Mouse (Mus musculus): ENCODE data around the gene Atp1b2. TPM values are rescaled to one million over a fixed set of nuclear protein-coding genes. Genes with fewer than 3 reads are reported as not detected.
A peak's percentile ranks its signal among the peaks of the same experiment; 100 is the strongest.

Gene Atp1b2
- polyA plus RNA-seq, 1 experiment from 2014 or later = 9.5 TPM

DNA sequence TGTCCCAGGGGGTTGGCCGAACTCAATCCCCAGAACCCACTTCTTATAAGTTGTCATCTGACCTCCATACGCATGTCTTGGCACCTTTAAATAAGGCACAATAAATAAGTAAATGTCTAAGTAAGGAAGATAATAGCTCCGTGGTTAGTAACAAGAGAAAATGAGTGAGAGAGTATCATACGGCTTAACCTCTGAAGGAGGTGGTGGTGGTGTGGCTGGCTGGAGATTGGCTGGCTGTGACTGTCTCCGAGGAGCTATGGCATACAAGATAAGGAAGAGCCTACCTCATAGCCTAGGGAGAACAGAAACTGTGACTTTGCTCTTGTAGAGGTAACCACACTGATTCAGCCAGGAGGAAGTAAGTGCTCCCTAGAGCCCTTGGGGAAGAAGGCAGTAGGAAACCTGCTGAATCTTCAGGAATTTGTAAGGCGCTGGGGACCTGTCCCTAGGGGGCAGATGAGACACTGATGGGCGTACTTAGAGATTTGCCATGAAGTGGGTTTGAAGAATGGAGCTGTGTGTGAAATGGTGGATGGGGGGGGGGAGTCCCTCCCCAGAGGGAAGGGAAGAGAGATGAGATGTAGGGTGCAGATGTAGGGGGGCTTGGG lies 19.9 kb downstream of the Atp1b2 start:
- 73% methylated on average over 7 of the region's 7 CpGs for WGBS
- H3K27ac ChIP-seq (ENCODE audit: low read length) = no peak overlapping the region

DNA sequence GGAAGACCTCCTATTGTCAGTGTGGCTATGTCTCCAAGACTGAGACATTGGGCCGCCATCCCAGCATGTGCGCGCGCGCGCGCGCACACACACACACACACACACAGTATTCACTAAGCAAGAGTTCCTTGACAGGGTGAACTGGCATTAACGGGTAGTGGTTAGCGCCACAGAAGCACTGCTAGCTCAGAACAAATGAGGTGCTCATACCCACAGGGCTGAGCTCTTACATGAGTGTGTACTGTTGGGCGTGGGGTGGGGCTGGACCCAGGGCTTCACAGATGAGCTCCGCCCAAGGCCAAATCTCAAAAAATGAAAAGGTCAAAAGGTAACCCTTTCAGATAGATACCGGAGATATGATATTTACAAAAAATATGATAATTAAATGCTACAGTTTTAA lies 20.8 kb downstream of the Atp1b2 start:
- Histone ChIP-seq H3K9me3 (replicated peaks; ENCODE audit: control insufficient read depth, low read length) (no peaks in the 10 kb centered on the region), H3K27ac (ENCODE audit: low read length) (no peak overlapping the region), H3K27me3 (ENCODE audit: control insufficient read depth, insufficient read depth, low read length) (no peaks in the 10 kb centered on the region), H3K4me2 (ENCODE audit: low read depth, low read length) (no peak overlapping the region), H3K36me3 (ENCODE audit: control insufficient read depth, insufficient read depth, low read length) (peaks cover 9% of the 10 kb centered on the region; the same call in 1 of the 2 replicates), H3K4me3 (replicated peaks; ENCODE audit: low read length) (no peak overlapping the region), H3K4me1 (ENCODE audit: control insufficient read depth, insufficient read depth, low read length) (peaks cover 9% of the 10 kb centered on the region), H3K9ac (ENCODE audit: low read length) (no peak overlapping the region)
- 91% methylated on average over 13 of the region's 13 CpGs for WGBS
- no peak for ATAC-seq (ENCODE audit: insufficient read depth, low FRiP score)

More for the DNA sequence above, 19.9 kb downstream of the Atp1b2 start:
- H3K4me2 ChIP-seq (ENCODE audit: low read depth, low read length) = no peak overlapping the region
- ATAC-seq (ENCODE audit: insufficient read depth, low FRiP score) = no peak
- H3K27me3 ChIP-seq (ENCODE audit: control insufficient read depth, insufficient read depth, low read length) = no peaks in the 10 kb centered on the region
- H3K9me3 ChIP-seq (replicated peaks; ENCODE audit: control insufficient read depth, low read length) = no peaks in the 10 kb centered on the region
- peaks cover 9% of the 10 kb centered on the region; the same call in 1 of the 2 replicates for H3K36me3 ChIP-seq (ENCODE audit: control insufficient read depth, insufficient read depth, low read length)
- H3K4me1 ChIP-seq (ENCODE audit: control insufficient read depth, insufficient read depth, low read length) = peaks cover 9% of the 10 kb centered on the region
- H3K9ac ChIP-seq (ENCODE audit: low read length) = no peak overlapping the region
- H3K4me3 ChIP-seq (replicated peaks; ENCODE audit: low read length) = no peak overlapping the region

DNA sequence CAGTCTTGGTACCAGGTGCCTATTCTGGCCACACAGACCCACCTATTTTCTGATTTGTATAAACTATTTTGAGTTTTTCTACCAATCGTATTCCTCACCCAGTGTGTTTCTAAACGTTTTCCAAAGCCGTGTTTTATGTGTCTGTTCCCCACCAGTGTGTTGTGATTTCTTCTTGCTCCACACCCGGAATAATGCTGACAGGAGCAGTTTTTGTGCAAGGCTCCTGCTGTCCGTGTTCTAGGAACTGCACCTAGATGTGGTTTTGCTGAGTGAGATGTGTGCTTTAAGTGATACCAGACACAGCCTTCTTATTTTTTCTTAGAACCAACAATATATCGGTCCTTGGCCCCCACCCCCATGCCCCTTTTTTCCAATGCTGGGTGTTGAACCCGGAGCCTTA lies 21.7 kb downstream of the Atp1b2 start:
- no peaks in the 10 kb centered on the region for H3K27me3 ChIP-seq (ENCODE audit: control insufficient read depth, insufficient read depth, low read length)
- 82% methylated on average over 7 of the region's 7 CpGs for WGBS

DNA sequence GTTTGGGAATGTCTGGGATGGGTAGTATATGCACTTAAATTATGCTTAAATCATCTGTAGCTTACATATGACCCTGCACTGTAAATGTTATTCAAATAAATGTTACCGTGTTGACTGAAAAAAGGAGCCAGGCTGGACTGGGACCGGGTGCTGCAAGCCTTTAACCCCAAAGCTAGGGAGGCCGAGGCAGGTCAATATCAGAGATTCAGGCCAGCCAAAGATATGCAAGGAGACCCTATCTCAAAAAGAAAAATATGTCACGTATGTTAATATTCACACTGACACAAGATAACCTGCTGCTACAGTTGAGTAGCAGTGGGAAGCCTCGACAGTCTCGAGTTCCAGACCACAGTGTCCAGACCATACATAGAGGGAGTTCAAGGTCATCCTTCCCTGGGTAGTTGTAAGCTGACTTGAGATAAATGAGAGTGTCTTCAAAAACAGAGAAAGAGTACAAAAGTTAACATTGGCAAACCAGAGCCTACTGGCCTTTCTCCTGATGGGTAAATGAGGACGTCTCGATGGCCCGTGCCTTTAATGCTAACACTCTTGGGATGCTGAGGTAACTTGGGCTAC lies 23.4 kb downstream of the Atp1b2 start:
- Histone ChIP-seq H3K27me3 (ENCODE audit: control insufficient read depth, insufficient read depth, low read length) (no peaks in the 10 kb centered on the region), H3K36me3 (ENCODE audit: control insufficient read depth, insufficient read depth, low read length) (peaks cover 4% of the 10 kb centered on the region; the same call in 1 of the 2 replicates), H3K4me1 (ENCODE audit: control insufficient read depth, insufficient read depth, low read length) (peaks cover 21% of the 10 kb centered on the region), H3K27ac (ENCODE audit: low read length) (no peak overlapping the region), H3K4me2 (ENCODE audit: low read depth, low read length) (peak overlapping the region; percentile 75), H3K9me3 (replicated peaks; ENCODE audit: control insufficient read depth, low read length) (no peaks in the 10 kb centered on the region), H3K9ac (ENCODE audit: low read length) (peak overlapping the region; percentile 40; the same call in 1 of the 2 replicates), H3K4me3 (replicated peaks; ENCODE audit: low read length) (peak overlapping the region; percentile 87; the same call in 1 of the 2 replicates)
- WGBS = 62% methylated on average over 9 of the region's 9 CpGs
- ATAC-seq (ENCODE audit: insufficient read depth, low FRiP score) = no peak

More for the DNA sequence above, 21.7 kb downstream of the Atp1b2 start:
- no peak overlapping the region for H3K27ac ChIP-seq (ENCODE audit: low read length)
- H3K9me3 ChIP-seq (replicated peaks; ENCODE audit: control insufficient read depth, low read length) = no peaks in the 10 kb centered on the region
- ATAC-seq (ENCODE audit: insufficient read depth, low FRiP score) = no peak
- peaks cover 9% of the 10 kb centered on the region for H3K4me1 ChIP-seq (ENCODE audit: control insufficient read depth, insufficient read depth, low read length)
- no peak overlapping the region for H3K9ac ChIP-seq (ENCODE audit: low read length)
- peaks cover 4% of the 10 kb centered on the region; the same call in 1 of the 2 replicates for H3K36me3 ChIP-seq (ENCODE audit: control insufficient read depth, insufficient read depth, low read length)
- H3K4me3 ChIP-seq (replicated peaks; ENCODE audit: low read length) = no peak overlapping the region
- no peak overlapping the region for H3K4me2 ChIP-seq (ENCODE audit: low read depth, low read length)

DNA sequence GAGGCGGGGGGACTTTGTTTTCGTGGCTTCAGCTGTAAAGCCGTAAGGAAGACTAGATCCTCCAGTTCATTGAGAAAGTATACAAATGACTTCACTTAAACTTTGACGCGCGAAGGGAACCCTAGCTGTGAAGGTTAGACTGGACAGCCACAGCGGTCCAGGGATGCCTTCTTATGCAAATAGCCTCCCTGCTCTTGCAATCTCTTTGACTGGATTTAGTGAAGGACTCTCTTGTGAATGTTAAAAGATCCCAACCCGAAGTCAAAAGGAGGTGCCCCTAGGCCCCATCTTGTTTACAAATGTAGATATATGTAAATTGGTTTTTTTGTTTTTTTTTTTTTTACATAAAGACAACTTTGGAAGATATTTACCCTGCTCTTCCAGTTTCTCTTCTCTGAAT lies 23.9 kb downstream of the Atp1b2 start:
- Histone ChIP-seq H3K27me3 (ENCODE audit: control insufficient read depth, insufficient read depth, low read length) (no peaks in the 10 kb centered on the region), H3K36me3 (ENCODE audit: control insufficient read depth, insufficient read depth, low read length) (peaks cover 4% of the 10 kb centered on the region; the same call in 1 of the 2 replicates), H3K4me1 (ENCODE audit: control insufficient read depth, insufficient read depth, low read length) (peaks cover 26% of the 10 kb centered on the region), H3K4me3 (replicated peaks; ENCODE audit: low read length) (peak overlapping the region; percentile 87), H3K4me2 (ENCODE audit: low read depth, low read length) (peak overlapping the region; percentile 75), H3K9ac (ENCODE audit: low read length) (peak overlapping the region; percentile 85), H3K27ac (ENCODE audit: low read length) (peak overlapping the region; percentile 97), H3K9me3 (replicated peaks; ENCODE audit: control insufficient read depth, low read length) (no peaks in the 10 kb centered on the region)
- 1% methylated on average over 8 of the region's 8 CpGs for WGBS
- no peak for ATAC-seq (ENCODE audit: insufficient read depth, low FRiP score)

DNA sequence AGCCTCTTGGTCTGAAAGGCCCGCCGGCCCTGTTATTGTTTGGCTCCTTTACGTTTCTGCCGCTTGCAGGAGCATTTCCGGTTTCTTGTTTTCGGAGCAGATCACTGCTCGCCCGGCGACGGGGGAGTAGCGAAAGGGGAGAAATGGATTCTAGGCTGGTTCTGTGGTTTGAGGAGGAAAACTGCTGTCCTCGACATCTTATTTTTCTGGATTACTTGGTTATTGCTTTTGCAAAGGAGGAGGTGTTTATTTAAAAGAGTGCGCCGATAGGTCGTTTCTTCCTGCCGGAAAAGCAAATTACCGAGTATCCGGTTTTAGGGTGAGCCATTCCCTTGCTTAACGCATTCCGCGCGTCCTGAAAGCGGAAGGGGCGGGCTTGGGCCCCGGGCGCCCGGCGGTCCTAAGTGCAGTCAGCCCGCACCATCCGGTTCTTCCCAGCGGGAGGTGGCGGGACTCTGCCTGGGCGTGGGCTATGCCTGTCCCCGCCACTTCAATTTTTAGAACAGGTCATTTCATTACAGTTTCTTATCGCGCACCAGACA lies 24.5 kb downstream of the Atp1b2 start:
- Histone ChIP-seq H3K9ac (ENCODE audit: low read length) (peak overlapping the region; percentile 85), H3K27ac (ENCODE audit: low read length) (peak overlapping the region; percentile 97), H3K4me1 (ENCODE audit: control insufficient read depth, insufficient read depth, low read length) (peaks cover 26% of the 10 kb centered on the region), H3K36me3 (ENCODE audit: control insufficient read depth, insufficient read depth, low read length) (no peaks in the 10 kb centered on the region), H3K27me3 (ENCODE audit: control insufficient read depth, insufficient read depth, low read length) (no peaks in the 10 kb centered on the region), H3K9me3 (replicated peaks; ENCODE audit: control insufficient read depth, low read length) (no peaks in the 10 kb centered on the region), H3K4me3 (replicated peaks; ENCODE audit: low read length) (peak overlapping the region; percentile 87), H3K4me2 (ENCODE audit: low read depth, low read length) (peak overlapping the region; percentile 75)
- ATAC-seq (ENCODE audit: insufficient read depth, low FRiP score) = peak; percentile 85
- under 1% methylated on average over 36 of the region's 36 CpGs for WGBS

DNA sequence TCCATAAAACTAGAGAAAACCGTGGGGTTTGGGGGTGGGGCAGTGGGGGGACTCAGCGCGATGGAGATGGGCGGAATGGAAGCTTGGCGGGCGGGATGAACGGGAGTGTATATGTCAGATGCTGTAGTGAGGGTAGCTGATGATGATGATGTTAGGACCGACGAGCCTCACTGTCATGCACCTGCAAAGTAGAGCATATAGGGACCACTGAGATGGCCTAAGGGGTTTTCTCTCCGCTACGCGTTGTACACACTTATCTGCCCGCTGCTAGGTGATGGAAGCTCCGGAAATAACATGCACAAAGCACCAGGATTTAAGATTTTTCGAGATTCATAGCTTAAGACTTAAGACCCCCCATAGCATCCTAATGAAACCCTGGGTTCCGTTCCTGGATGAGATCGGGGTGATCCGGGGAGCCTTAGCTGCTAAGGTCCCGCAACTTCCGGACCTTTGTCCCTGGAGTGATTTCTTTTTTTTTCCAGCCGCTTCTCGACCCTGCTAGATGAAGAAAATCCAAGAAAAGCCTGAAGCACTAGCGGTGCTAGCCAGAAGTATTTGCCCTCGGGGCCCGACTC lies 25.1 kb downstream of the Atp1b2 start:
- Histone ChIP-seq H3K4me1 (ENCODE audit: control insufficient read depth, insufficient read depth, low read length) (peaks cover 26% of the 10 kb centered on the region), H3K36me3 (ENCODE audit: control insufficient read depth, insufficient read depth, low read length) (no peaks in the 10 kb centered on the region), H3K4me3 (replicated peaks; ENCODE audit: low read length) (peak overlapping the region; percentile 87), H3K27me3 (ENCODE audit: control insufficient read depth, insufficient read depth, low read length) (no peaks in the 10 kb centered on the region), H3K9ac (ENCODE audit: low read length) (peak overlapping the region; percentile 85), H3K27ac (ENCODE audit: low read length) (peak overlapping the region; percentile 97), H3K9me3 (replicated peaks; ENCODE audit: control insufficient read depth, low read length) (no peaks in the 10 kb centered on the region), H3K4me2 (ENCODE audit: low read depth, low read length) (peak overlapping the region; percentile 72)
- ATAC-seq (ENCODE audit: insufficient read depth, low FRiP score) = no peak
- under 1% methylated on average over 25 of the region's 25 CpGs for WGBS

DNA sequence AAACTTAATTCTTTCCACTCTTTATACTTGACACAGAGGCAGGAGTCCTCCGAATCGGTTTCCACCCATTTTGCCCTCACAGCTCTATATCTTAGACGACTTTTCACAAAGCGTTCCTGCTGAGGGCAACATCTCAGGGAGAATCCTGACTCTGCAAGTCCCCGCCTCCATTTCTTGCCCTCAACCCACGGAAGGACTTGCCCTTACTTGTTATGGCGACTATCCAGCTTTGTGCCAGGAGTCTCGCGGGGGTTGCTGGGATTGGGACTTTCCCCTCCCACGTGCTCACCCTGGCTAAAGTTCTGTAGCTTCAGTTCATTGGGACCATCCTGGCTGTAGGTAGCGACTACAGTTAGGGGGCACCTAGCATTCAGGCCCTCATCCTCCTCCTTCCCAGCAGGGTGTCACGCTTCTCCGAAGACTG lies 25.6 kb downstream of the Atp1b2 start, which contains the start of the genes Wrap53 and Trp53:
TSS of gene Wrap53 (minus strand) at position 165 of the 424 bp plus-strand sequence.
TSS of gene Trp53 (plus strand) at position 269 of the 424 bp plus-strand sequence.
- Histone ChIP-seq H3K4me2 (ENCODE audit: low read depth, low read length) (peak within 1 kb of the TSS; percentile 72), H3K9ac (ENCODE audit: low read length) (peak within 1 kb of the TSS; percentile 90), H3K27me3 (ENCODE audit: control insufficient read depth, insufficient read depth, low read length) (no peaks in the 10 kb centered on the region), H3K27ac (ENCODE audit: low read length) (peak within 1 kb of the TSS; percentile 97), H3K36me3 (ENCODE audit: control insufficient read depth, insufficient read depth, low read length) (no peaks in the 10 kb centered on the region), H3K4me3 (replicated peaks; ENCODE audit: low read length) (peak within 1 kb of the TSS; percentile 87), H3K9me3 (replicated peaks; ENCODE audit: control insufficient read depth, low read length) (no peaks in the 10 kb centered on the region), H3K4me1 (ENCODE audit: control insufficient read depth, insufficient read depth, low read length) (peaks cover 26% of the 10 kb centered on the region)
- peak; percentile 70 for ATAC-seq (ENCODE audit: insufficient read depth, low FRiP score)
- under 1% methylated on average over 13 of the region's 13 CpGs for WGBS

Measured in stomach, embryonic 16.5 days (tissue).